Mouse (Mus musculus) limb, embryonic 15.5 days (tissue): ENCODE data around the gene Hist1h2bb. TPM values are rescaled to one million over a fixed set of nuclear protein-coding genes. Genes with fewer than 3 reads are reported as not detected.
"Not testable (repeated sequence)": the region's sequence is repeated elsewhere in the genome, so short reads cannot be mapped to it uniquely, and the experiment has no call there.

Experiments used
- ATAC-seq: fragments of 200-750 bp; cut with Nextera tagmentation; 2 replicates; pipeline ENCODE4 v1.8.0; 2017; ENCODE audit warnings: low read depth, moderate TSS enrichment; ENCODE audit not compliant: insufficient number of reproducible peaks, low FRiP score, low TSS enrichment
- H3K27ac ChIP-seq: fragments of 300-500 bp; sonication (generic); 2 replicates; pipeline ENCODE4 v1.5.1; 2015; ENCODE audit warnings: moderate library complexity, mild to moderate bottlenecking, inconsistent platforms
- H3K27me3 ChIP-seq: fragments of 300-500 bp; sonication (generic); 2 replicates; pipeline ENCODE4 v1.6.1; 2015; ENCODE audit warnings: inconsistent platforms
- H3K36me3 ChIP-seq: fragments of 300-500 bp; sonication (generic); 2 replicates; pipeline ENCODE4 v1.6.1; 2015; ENCODE audit warnings: inconsistent platforms
- H3K4me1 ChIP-seq: fragments of 300-500 bp; sonication (generic); 2 replicates; pipeline ENCODE4 v1.6.1; 2015; ENCODE audit warnings: inconsistent platforms
- H3K4me2 ChIP-seq: fragments of 300-500 bp; sonication (generic); 2 replicates; pipeline ENCODE4 v1.6.1; 2015; ENCODE audit warnings: mild to moderate bottlenecking, inconsistent platforms
- H3K4me3 ChIP-seq: fragments of 300-500 bp; sonication (generic); 2 replicates; pipeline ENCODE4 v1.5.1; 2015; ENCODE audit warnings: mild to moderate bottlenecking, inconsistent platforms
- H3K9ac ChIP-seq: fragments of 300-500 bp; sonication (generic); 2 replicates; pipeline ENCODE4 v1.6.1; 2015; ENCODE audit warnings: inconsistent platforms
- H3K9me3 ChIP-seq: fragments of 300-500 bp; sonication (generic); 2 replicates; pipeline ENCODE4 v1.6.1; 2016; ENCODE audit warnings: inconsistent platforms
- WGBS: fragments of 180-500 bp; shearing (Covaris S2); methylation state at CpG from one replicate; pipeline ENCODE4 v1.1.7; 2015; 5-methylcytosine and 5-hydroxymethylcytosine counted together
- polyA plus RNA-seq: library from polyadenylated mRNA; unstranded; fragments of >200 nt; fragmentation: Nextera tagmentation; extraction: Ambion mirVana; gene quantifications from 2 replicates; pipeline ENCODE4 v1.2.1, GENCODE M21; 2015

The Hist1h2bb gene
- polyA plus RNA-seq, 1 experiment from 2014 or later, result 2.1 TPM

DNA sequence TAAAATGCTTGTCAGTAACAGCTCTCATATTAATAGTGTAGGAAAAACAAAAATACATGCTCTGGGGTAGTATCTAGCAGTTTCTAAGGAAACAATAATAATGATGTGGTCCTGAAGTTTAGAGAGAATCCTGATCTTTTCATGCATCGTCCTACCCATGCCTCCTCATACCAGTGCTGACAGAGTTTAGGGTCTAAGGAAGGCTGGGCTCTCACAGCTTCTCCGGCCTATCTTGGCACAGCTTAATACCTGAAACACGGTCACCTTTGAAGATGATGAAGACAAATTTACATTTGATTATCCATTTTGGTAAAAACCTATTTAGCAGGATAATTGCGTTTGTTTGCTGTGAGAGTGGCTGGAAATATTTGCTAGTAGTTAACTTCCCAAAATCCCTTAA is 2.6 kb upstream of the Hist1h2bb start:
- H3K4me3 ChIP-seq, result peak overlapping the region; percentile 45; the same call in 1 of the 2 replicates
- no peaks in the 10 kb centered on the region for H3K27me3 ChIP-seq
- no peak for ATAC-seq
- WGBS, result 34% methylated on average over 4 of the region's 4 CpGs
- no peak overlapping the region for H3K9ac ChIP-seq
- H3K27ac ChIP-seq, result peak overlapping the region; percentile 48; the same call in 1 of the 2 replicates
- H3K4me1 ChIP-seq, result peaks cover 16% of the 10 kb centered on the region; the same call in 1 of the 2 replicates
- H3K36me3 ChIP-seq, result no peaks in the 10 kb centered on the region
- 0 out of 2 replicates have a peak overlapping the region, but pooled peaks have one; percentile 48 for H3K4me2 ChIP-seq
- H3K9me3 ChIP-seq, result no peaks in the 10 kb centered on the region

DNA sequence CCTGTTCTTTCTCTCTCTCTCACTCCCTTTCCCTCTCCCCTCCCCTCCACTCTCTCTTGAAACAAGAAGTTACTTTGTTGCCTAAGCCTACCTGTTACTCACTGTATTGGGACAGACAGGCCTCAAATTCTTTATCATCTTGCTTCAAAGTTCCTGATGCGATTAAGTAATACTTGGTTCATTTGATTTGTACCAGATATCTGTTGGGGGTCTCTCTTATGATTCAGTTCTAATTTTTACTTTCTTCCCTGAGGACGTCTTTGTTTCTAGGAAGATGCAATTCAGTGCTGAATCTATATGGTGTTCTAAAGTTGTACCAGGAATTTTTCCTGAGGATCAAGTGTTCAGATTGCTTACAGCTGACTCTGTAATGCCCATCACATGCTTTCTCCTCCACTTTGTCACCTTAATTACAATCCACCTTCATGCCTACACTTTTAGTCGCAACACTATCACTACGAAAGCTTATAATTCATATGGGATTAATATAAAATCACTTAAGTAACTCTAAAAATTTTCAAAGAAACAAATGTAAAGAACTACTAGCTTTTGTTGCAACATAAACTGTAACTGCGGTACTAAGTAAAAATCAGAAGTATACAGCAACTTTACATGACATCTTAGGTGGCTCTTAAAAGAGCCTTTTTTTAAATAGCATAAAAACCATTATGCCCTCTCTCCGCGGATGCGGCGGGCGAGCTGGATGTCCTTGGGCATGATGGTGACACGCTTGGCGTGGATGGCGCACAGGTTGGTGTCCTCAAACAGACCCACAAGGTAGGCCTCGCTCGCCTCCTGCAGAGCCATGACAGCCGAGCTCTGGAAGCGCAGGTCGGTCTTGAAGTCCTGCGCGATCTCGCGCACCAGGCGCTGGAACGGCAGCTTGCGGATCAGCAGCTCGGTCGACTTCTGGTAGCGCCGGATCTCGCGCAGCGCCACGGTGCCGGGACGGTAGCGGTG is 1.8 kb upstream of the Hist1h2bb start:
- Histone ChIP-seq H3K36me3 (no peaks in the 10 kb centered on the region), H3K4me1 (peaks cover 12% of the 10 kb centered on the region; the same call in 1 of the 2 replicates)
- WGBS, result under 1% methylated on average over 24 of the region's 36 CpGs

DNA sequence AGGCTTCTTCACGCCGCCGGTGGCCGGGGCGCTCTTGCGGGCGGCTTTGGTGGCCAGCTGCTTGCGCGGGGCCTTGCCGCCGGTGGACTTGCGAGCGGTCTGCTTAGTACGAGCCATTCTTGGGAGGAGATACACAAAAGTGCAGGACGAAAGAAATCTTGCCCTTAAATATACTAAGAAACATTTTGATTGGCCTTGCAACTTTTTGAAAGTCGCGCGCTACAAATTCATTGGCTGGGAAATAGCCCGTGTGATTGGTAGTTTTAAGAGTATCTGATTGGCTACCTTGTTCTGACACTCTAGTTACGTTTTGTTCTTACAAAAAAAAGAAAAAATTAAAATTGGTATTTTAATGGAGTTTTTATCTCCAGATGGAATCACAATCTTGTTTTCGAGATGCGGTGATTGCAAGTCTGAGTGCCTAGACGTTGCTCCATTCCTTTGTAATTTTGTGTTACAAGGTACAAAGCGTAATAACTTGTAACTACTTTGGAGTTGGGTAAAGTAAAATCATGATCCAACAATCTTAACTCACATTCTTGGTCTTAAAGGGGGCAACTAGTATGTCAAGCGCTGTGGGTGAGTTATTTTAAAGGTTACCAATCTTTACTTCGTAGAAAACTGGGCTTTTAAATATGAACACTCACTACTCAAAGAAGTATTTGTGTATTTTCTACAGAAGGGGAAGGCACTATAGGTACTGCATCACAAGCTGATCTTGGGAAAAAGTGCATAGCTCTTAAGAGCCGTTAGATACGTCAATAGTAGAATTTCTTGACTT is 963 bp upstream of the Hist1h2bb start, which contains the start of gene Hist1h3c:
TSS of gene Hist1h3c (minus strand) at position 222 of the 781 bp plus-strand sequence.
- H3K27me3 ChIP-seq, result no peaks in the 10 kb centered on the region
- H3K36me3 ChIP-seq, result no peaks in the 10 kb centered on the region
- H3K9me3 ChIP-seq, result no peaks in the 10 kb centered on the region
- peak within 1 kb of the TSS; percentile 48 for H3K4me2 ChIP-seq
- peak within 1 kb of the TSS; percentile 15; the same call in 1 of the 2 replicates for H3K9ac ChIP-seq
- peak within 1 kb of the TSS; percentile 99 for H3K27ac ChIP-seq
- H3K4me3 ChIP-seq, result peak within 1 kb of the TSS; percentile 45
- peak; percentile 64; the same call in 1 of the 2 replicates for ATAC-seq
- peaks cover 8% of the 10 kb centered on the region; the same call in 1 of the 2 replicates for H3K4me1 ChIP-seq
- WGBS, result under 1% methylated on average over 26 of the region's 28 CpGs

More for the DNA sequence above, 1.8 kb upstream of the Hist1h2bb start:
- Histone ChIP-seq H3K27ac (peak overlapping the region; percentile 78), H3K27me3 (no peaks in the 10 kb centered on the region), H3K4me3 (peak overlapping the region; percentile 45), H3K9ac (no peak overlapping the region), H3K9me3 (no peaks in the 10 kb centered on the region), H3K4me2 (peak overlapping the region; percentile 48)
- no peak for ATAC-seq

DNA sequence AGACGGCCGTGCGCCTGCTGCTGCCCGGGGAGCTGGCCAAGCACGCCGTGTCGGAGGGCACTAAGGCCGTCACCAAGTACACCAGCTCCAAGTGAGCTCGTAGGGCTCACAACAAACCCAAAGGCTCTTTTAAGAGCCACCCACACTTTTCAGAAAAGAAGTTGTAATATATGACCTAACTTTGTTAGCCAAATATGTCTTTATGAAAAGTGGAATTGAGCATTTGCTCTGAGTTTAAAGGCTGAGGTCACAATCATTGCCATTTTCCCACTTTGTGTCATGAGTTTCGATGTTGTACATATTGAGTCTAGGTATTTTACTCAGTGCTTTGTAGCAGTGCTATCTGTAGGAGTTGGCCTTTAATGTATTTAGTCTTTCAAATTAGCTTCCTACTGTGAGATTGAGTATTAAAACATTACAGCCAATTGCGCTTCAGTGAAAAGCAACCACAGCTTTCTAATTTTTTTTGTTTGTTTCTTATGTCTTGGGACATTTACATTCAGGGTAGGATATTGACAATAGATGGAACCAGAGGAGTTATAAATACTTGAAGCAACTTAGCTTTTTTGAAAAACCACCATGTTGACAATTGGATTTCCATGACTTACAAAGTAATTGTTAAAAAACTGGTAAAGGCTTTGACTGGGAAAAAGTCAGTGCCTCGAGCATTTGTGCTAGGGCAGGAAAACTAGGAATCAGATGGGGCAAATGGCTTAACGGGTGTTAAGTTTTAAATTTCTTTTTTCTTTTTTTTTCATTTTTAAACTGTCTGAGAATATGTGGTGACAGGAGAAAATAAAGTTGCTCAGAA is 752 bp downstream of the Hist1h2bb start:
- Histone ChIP-seq H3K27ac (peak overlapping the region; percentile 99), H3K4me3 (peak overlapping the region; percentile 45), H3K4me2 (peak overlapping the region; percentile 54), H3K27me3 (no peaks in the 10 kb centered on the region), H3K9me3 (no peaks in the 10 kb centered on the region), H3K36me3 (no peaks in the 10 kb centered on the region), H3K9ac (0 out of 2 replicates have a peak overlapping the region, but pooled peaks have one; percentile 21), H3K4me1 (peaks cover 5% of the 10 kb centered on the region; the same call in 1 of the 2 replicates)
- 2% methylated on average over 13 of the region's 13 CpGs for WGBS
- ATAC-seq, result no peak

DNA sequence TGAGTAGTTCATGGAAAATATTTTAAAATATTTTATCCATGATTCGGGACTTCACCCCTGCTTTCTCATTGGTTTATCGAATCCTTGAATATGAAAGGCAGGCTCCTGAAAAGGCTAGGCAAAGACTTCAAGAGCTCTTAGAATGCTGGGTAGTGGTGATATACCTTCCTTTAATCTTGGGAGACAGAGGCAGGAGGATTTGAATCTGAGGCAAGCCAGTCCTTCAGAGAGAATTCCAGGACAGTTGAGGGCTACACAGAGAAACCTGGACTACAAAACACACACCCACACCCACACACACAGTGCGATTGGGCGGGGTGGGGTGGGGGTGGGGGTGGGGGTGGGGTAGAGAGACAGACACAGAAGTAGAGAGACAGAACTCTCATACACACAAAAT is 1.4 kb downstream of the Hist1h2bb start:
- ATAC-seq, result no peak
- no peak overlapping the region for H3K4me3 ChIP-seq
- H3K27ac ChIP-seq, result peak overlapping the region; percentile 99
- no peaks in the 10 kb centered on the region for H3K9me3 ChIP-seq
- H3K4me1 ChIP-seq, result peaks cover 5% of the 10 kb centered on the region; the same call in 1 of the 2 replicates
- H3K27me3 ChIP-seq, result no peaks in the 10 kb centered on the region
- 9% methylated on average over 4 of the region's 4 CpGs for WGBS
- H3K4me2 ChIP-seq, result 0 out of 2 replicates have a peak overlapping the region, but pooled peaks have one; percentile 5
- H3K9ac ChIP-seq, result no peak overlapping the region
- no peaks in the 10 kb centered on the region for H3K36me3 ChIP-seq

DNA sequence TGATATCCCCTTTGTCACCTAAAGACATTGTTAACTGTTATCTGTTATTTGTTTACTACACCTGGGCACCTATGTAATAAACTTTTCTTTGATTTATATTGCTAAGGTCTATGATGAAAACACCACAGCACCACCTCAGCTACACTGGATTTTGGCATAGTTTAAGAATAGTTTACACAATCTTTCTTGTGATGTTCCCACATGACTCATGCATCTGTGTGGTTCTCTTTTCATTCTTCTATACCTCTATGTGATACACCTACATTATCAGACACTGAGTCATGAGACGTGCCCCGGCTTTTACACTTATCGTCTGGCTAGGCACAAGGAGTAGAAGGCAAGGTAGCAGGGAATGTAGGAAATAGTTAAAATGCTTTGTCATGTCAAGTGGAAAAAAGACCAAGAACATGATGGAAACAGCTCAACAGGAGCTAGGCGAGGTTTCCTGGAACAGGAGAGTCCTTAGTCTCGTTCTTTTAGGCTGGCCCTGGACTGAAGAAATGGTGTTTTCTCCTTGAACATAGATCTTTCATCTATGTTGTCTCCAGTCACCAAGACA is 3.1 kb downstream of the Hist1h2bb start:
- Histone ChIP-seq H3K36me3 (no peaks in the 10 kb centered on the region), H3K27ac (peak overlapping the region; percentile 82; the same call in 1 of the 2 replicates), H3K27me3 (no peaks in the 10 kb centered on the region), H3K4me3 (no peak overlapping the region), H3K9me3 (no peaks in the 10 kb centered on the region), H3K4me2 (no peak overlapping the region), H3K9ac (no peak overlapping the region), H3K4me1 (peaks cover 5% of the 10 kb centered on the region; the same call in 1 of the 2 replicates)
- WGBS, result 88% methylated on average over 5 of the region's 5 CpGs
- ATAC-seq, result no peak

DNA sequence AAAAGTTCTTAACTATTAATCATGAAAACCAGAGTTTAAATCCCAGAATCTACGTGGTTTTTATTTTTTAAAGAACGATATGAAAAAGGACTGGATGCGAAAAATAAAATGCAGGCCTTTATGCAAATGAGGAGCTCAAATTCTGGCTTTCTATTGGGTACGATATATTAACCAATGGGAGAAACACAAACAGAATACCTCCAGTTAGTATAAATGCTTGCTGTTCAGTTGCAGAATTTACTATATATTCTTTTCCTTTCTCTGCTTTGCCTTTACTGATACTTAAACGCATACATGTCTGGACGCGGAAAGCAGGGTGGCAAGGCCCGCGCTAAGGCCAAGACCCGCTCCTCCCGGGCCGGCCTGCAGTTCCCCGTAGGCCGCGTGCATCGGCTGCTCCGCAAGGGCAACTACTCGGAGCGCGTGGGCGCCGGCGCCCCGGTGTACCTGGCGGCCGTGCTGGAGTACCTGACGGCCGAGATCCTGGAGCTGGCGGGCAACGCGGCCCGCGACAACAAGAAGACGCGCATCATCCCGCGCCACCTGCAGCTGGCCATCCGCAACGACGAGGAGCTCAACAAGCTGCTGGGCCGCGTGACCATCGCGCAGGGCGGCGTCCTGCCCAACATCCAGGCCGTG is 4.4 kb downstream of the Hist1h2bb start, which contains the start of gene Hist1h2ab:
TSS of gene Hist1h2ab (plus strand) at position 288 of the 639 bp plus-strand sequence.
- not testable (repeated sequence) for H3K36me3 ChIP-seq, H3K27me3 ChIP-seq, H3K4me1 ChIP-seq, H3K9me3 ChIP-seq
- WGBS, result under 1% methylated on average over 32 of the region's 47 CpGs
- ATAC-seq, result 0 out of 2 replicates have a peak, but pooled peaks have one; percentile 41
- H3K4me3 ChIP-seq, result peak within 1 kb of the TSS; percentile 44
- 0 out of 2 replicates have a peak within 1 kb of the TSS, but pooled peaks have one; percentile 23 for H3K9ac ChIP-seq
- H3K4me2 ChIP-seq, result peak within 1 kb of the TSS; percentile 67
- H3K27ac ChIP-seq, result peak within 1 kb of the TSS; percentile 94

DNA sequence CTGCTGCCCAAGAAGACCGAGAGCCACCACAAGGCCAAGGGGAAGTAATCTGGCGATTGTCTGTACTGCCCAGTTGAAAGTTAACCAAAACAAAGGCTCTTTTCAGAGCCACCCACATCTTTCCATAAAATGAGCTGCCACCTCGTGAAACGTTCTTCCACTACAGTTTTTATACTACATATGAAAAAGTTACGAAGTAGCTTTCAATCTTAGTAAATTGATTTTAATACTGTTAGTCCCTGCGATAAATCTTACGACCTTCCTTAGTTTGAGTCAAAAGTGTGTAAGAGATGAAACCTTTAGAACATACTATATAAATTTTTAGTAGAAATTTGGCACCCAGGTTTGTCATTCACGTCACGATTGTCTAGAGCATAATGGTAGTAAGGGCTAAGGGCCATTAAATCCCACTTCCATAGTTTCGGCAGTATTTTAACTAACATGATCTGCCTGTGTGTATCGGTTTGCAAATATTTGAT is 5.0 kb downstream of the Hist1h2bb start:
- Histone ChIP-seq H3K4me3 (peak overlapping the region; percentile 44), H3K27ac (peak overlapping the region; percentile 94), H3K9me3 (no peaks in the 10 kb centered on the region), H3K27me3 (no peaks in the 10 kb centered on the region), H3K4me2 (peak overlapping the region; percentile 67), H3K9ac (no peak overlapping the region), H3K4me1 (peaks cover 5% of the 10 kb centered on the region; the same call in 1 of the 2 replicates), H3K36me3 (no peaks in the 10 kb centered on the region)
- no peak for ATAC-seq
- WGBS, result under 1% methylated on average over 11 of the region's 11 CpGs

DNA sequence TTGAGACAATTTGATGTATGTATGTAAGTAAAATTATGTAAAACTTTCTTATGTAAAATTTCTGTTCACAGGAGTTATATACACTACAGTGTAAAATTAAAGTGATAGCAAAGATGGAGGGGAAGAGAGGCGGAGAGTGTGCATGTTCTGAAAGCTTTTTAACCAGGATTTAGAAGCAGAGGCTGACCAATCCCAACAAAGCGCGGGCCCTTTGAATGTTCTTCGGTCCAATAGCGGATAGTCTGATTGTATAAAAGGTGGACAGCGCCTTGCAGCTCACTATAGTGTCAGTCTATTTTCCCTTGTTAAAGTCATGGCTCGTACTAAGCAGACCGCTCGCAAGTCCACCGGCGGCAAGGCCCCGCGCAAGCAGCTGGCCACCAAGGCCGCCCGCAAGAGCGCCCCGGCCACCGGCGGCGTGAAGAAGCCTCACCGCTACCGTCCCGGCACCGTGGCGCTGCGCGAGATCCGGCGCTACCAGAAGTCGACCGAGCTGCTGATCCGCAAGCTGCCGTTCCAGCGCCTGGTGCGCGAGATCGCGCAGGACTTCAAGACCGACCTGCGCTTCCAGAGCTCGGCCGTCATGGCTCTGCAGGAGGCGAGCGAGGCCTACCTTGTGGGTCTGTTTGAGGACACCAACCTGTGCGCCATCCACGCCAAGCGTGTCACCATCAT is 5.7 kb downstream of the Hist1h2bb start, which contains the start of gene Hist1h3b:
TSS of gene Hist1h3b (plus strand) at position 201 of the 675 bp plus-strand sequence.
- Histone ChIP-seq H3K27ac (peak within 1 kb of the TSS; percentile 94), H3K4me2 (peak within 1 kb of the TSS; percentile 67), H3K9ac (0 out of 2 replicates have a peak within 1 kb of the TSS, but pooled peaks have one; percentile 23), H3K4me3 (peak within 1 kb of the TSS; percentile 44)
- under 1% methylated on average over 16 of the region's 47 CpGs for WGBS
- H3K9me3 ChIP-seq, H3K36me3 ChIP-seq, H3K27me3 ChIP-seq, H3K4me1 ChIP-seq: not testable (repeated sequence)
- ATAC-seq, result peak; percentile 84
